Comparison of ENCODE assay signal across 18 mouse cellular contexts in the genomic region with DNA sequence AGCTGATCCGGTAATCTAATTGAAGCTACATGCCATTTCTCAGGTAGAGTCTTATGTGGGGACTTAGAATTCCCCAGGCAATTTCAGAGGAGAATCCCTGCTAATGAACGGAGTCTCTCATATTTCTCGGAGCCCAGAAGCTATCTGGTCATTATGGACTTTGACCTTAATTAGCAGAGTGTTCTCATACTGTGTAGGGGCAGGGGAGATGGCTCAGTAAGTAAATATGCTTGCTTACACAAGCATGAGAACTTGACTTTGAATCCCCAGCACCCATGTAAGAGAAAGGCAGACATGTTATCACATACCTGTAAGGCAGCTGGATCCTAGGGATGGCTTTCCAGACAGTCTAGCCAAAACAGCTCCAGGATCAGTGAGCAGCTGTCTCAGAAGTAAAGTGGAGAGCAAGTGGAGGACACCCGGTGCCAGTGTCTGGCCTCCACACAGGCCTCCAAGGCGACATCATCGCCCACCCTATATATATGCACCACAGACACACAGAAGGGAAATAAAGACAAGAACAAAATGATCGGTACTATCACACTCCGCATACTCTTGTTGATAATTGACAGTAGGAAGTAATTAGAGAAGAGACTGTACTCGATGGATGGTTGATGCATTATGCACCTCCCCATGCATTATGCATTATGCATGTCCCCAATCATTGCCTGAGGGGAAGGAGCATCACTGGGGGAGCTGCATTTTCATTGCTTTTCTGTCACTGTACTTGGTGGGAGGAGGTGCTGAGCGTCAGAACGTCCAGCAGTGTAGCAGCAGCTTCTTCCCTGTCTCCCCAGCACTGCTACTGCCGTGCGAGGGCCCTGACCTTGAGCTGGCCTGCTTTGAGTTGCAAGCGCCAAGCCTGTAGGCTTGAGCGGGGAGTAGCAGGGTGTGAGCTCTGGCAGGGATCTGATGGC. TPM values are rescaled to one million over a fixed set of nuclear protein-coding genes. Genes with fewer than 3 reads are reported as not detected.
DNase-seq lines count a peak whose midpoint lies in the region; ATAC-seq lines count a peak whose summit lies in the region.
"Had no signal": no experiment of that assay in that cellular context is flagged by ENCODE, and none has a peak within 500 bp of the region (broad histone marks: within the 10 kb centered on the region; RNA-seq: fewer than 3 reads in every experiment).

No protein-coding gene starts in this region.

- 85% methylated on average over 15 of the region's 15 CpGs for WGBS in neural tube, embryonic 11.5 days
- 56% methylated on average over 15 of the region's 15 CpGs for WGBS in hindbrain, embryonic 15.5 days

- ATAC-seq in neural tube, embryonic 11.5 days (ENCODE audit: insufficient read depth, low FRiP score, low TSS enrichment): peak; percentile 20; the same call in 1 of the 2 replicates
- ATAC-seq in hindbrain, embryonic 15.5 days (ENCODE audit: low FRiP score, low read depth): peak; percentile 68
- no peak for ATAC-seq in megakaryocyte-erythroid progenitor cell, adult 5-6 weeks (replicated peaks; ENCODE audit: low FRiP score, low TSS enrichment, poor library complexity, severe bottlenecking)

- H3K4me1 ChIP-seq in neural tube, embryonic 11.5 days (ENCODE audit: control insufficient read depth, insufficient read depth, low read length): no peaks in the 10 kb centered on the region
- H3K4me1 ChIP-seq in hindbrain, embryonic 15.5 days (replicated peaks): 0 out of 2 replicates have a peak, but pooled peaks cover 5% of the 10 kb centered on the region
- H3K4me1 ChIP-seq: liver, embryonic 15.5 days had no signal

- H3K36me3 ChIP-seq in neural tube, embryonic 11.5 days (ENCODE audit: control insufficient read depth, insufficient read depth, low read length): peaks cover 3% of the 10 kb centered on the region
- peaks cover 63% of the 10 kb centered on the region for H3K36me3 ChIP-seq in hindbrain, embryonic 15.5 days

- no peaks in the 10 kb centered on the region for H3K9me3 ChIP-seq in neural tube, embryonic 11.5 days (ENCODE audit: control insufficient read depth, low read length)
- H3K9me3 ChIP-seq in hindbrain, embryonic 15.5 days: no peaks in the 10 kb centered on the region
- H3K9me3 ChIP-seq: liver, embryonic 15.5 days had no signal

- H3K27me3 ChIP-seq in neural tube, embryonic 11.5 days (ENCODE audit: control insufficient read depth, insufficient read depth, low read length): no peaks in the 10 kb centered on the region
- H3K27me3 ChIP-seq in hindbrain, embryonic 15.5 days: no peaks in the 10 kb centered on the region
- H3K27me3 ChIP-seq: liver, embryonic 15.5 days had no signal

- no peak overlapping the region for H3K27ac ChIP-seq in neural tube, embryonic 11.5 days (ENCODE audit: low read depth, low read length)
- peak overlapping the region; percentile 31; the same call in 1 of the 2 replicates for H3K27ac ChIP-seq in hindbrain, embryonic 15.5 days (replicated peaks)
- H3K27ac ChIP-seq: kidney, postnatal 0 days; liver, embryonic 15.5 days had no signal

- DNase-seq in adrenal gland, adult (ENCODE audit: inconsistent age in 2 of 2, low spot score in 1 of 2): peak; percentile 59 to 75
- no peak for DNase-seq in adrenal gland, postnatal 4 days (ENCODE audit: low spot score in 2 of 2)
- DNase-seq in neural tube, embryonic 11.5 days (ENCODE audit: low spot score): no peak
- DNase-seq in neural tube, embryonic 10.5 days (ENCODE audit: extremely low spot score, low spot score): no peak
- DNase-seq in telencephalon, adult 2 months (ENCODE audit: low read depth, low spot score): peak; percentile 4
- DNase-seq in thymus, postnatal 25 days: no peak
- DNase-seq: heart, postnatal 14 days; right cerebral cortex, adult 18-20 months had no signal

- no peak overlapping the region for H3K4me3 ChIP-seq in neural tube, embryonic 11.5 days (ENCODE audit: low read depth, low read length)
- H3K4me3 ChIP-seq in hindbrain, embryonic 15.5 days: no peak overlapping the region
- H3K4me3 ChIP-seq: erythroblast, embryonic 14.5 days; liver, embryonic 15.5 days had no signal

- no peak overlapping the region for H3K9ac ChIP-seq in neural tube, embryonic 11.5 days (ENCODE audit: low read length)
- H3K9ac ChIP-seq in hindbrain, embryonic 15.5 days: no peak overlapping the region
- H3K9ac ChIP-seq: liver, embryonic 15.5 days had no signal

- no peak overlapping the region for H3K4me2 ChIP-seq in neural tube, embryonic 11.5 days (ENCODE audit: low read depth)
- no peak overlapping the region for H3K4me2 ChIP-seq in hindbrain, embryonic 15.5 days
- H3K4me2 ChIP-seq: liver, embryonic 15.5 days had no signal

RNA-seq across cellular contexts. Expression of gene U90926, which starts 18.1 kb away (rescaled TPM):
- total RNA-seq in adrenal gland, postnatal 4 days (2021): 1 to 10 TPM in 1 of 2 experiments, under 1 TPM in 1; 0.87 to 2.0 TPM
- polyA plus RNA-seq in neural tube, embryonic 11.5 days (2014; fragmentation: Nextera tagmentation; extraction: Ambion mirVana): not detected in 2 replicates
- not detected in 2 replicates for polyA plus RNA-seq in hindbrain, embryonic 15.5 days (2015; fragmentation: Nextera tagmentation; extraction: Ambion mirVana)
- total RNA-seq in megakaryocyte-erythroid progenitor cell, adult 5-6 weeks (2014; fragmentation: Nextera tagmentation): not detected in 2 replicates
- total RNA-seq in megakaryocyte-erythroid progenitor cell, adult 5-6 weeks (2017): not detected in 2 replicates
- total RNA-seq: heart, postnatal 14 days; left cerebral cortex, adult 8-10 months had no signal
- polyA plus RNA-seq: cortical plate, adult 2 months; erythroblast, embryonic 14.5 days; gonadal fat pad, adult 2 months; kidney, postnatal 0 days; liver, embryonic 15.5 days; stomach, embryonic 14.5 days; urinary bladder, adult 2 months had no signal

RNA-seq across cellular contexts. Expression of gene Ppef2, which starts 58.9 kb away (rescaled TPM):
- total RNA-seq in adrenal gland, postnatal 4 days (2021): under 1 TPM in 1 of 2 experiments, not detected in 1; 0.22 TPM
- not detected in 2 replicates for polyA plus RNA-seq in neural tube, embryonic 11.5 days (2014; fragmentation: Nextera tagmentation; extraction: Ambion mirVana)
- 0.38 and 0.52 TPM in 2 replicates for polyA plus RNA-seq in hindbrain, embryonic 15.5 days (2015; fragmentation: Nextera tagmentation; extraction: Ambion mirVana)
- total RNA-seq in megakaryocyte-erythroid progenitor cell, adult 5-6 weeks (2014; fragmentation: Nextera tagmentation): not detected in 2 replicates
- total RNA-seq in megakaryocyte-erythroid progenitor cell, adult 5-6 weeks (2017): not detected in 2 replicates
- total RNA-seq: heart, postnatal 14 days had no signal
- polyA plus RNA-seq: erythroblast, embryonic 14.5 days had no signal

RNA-seq across cellular contexts. Expression of gene Uso1, which starts 59.4 kb away (rescaled TPM):
- 10 to 100 TPM; 68.8 to 71.5 TPM for total RNA-seq in adrenal gland, postnatal 4 days (2021)
- 26.9 and 28.1 TPM in 2 replicates for polyA plus RNA-seq in neural tube, embryonic 11.5 days (2014; fragmentation: Nextera tagmentation; extraction: Ambion mirVana)
- 38.7 and 44.6 TPM in 2 replicates for polyA plus RNA-seq in hindbrain, embryonic 15.5 days (2015; fragmentation: Nextera tagmentation; extraction: Ambion mirVana)
- 39.3 and 42.0 TPM in 2 replicates for total RNA-seq in megakaryocyte-erythroid progenitor cell, adult 5-6 weeks (2014; fragmentation: Nextera tagmentation)
- total RNA-seq in megakaryocyte-erythroid progenitor cell, adult 5-6 weeks (2017): 12.2 and 13.4 TPM in 2 replicates

Comparison
In these comparisons a context has a peak if more than half of its experiments do, and no peak if none do; other contexts are left out.
1. DNase-seq: peak in adrenal gland, adult (2 of 2) and telencephalon, adult 2 months (single experiment); none in adrenal gland, postnatal 4 days (0 of 2), neural tube, embryonic 11.5 days (single experiment), neural tube, embryonic 10.5 days (single experiment) and thymus, postnatal 25 days (single experiment).